Mouse (Mus musculus): Measurements from ENCODE around the gene Fam160a1.

The Fam160a1 gene

DNA sequence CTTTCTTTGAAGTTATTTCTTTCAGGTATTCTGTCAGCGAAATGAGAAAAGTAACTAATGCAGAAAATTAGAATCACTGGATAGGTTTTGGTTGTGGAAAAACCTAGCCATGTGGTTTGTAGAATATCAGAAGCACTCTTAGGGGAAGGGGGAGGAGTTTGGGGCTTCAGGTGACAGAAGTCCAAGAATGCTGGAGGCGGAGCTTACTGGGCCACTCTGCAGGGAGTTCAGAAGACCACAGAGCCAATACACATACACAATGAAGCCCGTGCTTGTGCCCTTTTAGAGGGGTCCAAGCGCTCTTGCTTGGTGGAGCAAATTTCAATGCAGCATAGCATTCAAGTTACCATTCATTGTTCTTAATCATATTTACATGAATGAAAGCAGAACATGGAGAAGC is 68.2 kb downstream of the Fam160a1 start:
- no peak for DNase-seq (ENCODE audit: low read depth, low spot score)

DNA sequence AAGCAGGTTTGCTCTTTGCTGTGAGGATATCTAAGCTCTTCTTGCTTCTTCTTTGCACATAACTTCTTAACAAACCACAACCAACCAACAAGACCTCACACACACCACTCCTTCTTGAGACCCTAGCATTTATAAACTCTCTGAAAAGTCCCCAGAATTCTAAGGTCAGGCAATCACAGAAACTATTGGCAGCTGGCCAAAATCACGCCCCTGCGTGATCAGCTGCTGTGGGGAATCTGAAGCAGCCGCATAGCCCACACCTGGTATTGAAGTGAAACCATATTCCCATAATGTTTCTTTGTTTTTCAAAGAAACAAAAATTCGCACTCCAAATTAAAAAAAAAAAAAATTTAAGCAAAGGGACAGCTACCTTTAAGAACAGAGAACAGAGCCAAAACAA is 71.0 kb downstream of the Fam160a1 start:
- DNase-seq (ENCODE audit: low read depth, low spot score): no peak

DNA sequence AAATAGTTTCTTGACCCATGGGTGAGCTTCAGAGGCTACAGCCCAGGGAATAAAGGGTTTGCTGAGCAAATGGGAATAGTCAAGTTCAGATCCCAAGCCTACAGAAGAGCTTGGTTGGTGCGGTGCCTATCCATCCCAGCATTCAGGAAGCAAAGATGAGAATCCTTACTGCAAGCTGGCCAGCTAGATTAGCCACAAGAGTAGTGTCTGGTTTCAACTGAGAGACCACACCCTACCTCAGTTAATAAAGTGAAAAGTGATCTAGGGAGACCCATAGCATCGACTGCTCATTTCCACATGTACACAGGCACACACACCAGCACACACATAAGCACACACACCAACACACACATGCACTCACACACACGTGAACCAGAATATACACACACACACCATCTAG is 75.3 kb downstream of the Fam160a1 start:
- DNase-seq (ENCODE audit: low read depth, low spot score): no peak

DNA sequence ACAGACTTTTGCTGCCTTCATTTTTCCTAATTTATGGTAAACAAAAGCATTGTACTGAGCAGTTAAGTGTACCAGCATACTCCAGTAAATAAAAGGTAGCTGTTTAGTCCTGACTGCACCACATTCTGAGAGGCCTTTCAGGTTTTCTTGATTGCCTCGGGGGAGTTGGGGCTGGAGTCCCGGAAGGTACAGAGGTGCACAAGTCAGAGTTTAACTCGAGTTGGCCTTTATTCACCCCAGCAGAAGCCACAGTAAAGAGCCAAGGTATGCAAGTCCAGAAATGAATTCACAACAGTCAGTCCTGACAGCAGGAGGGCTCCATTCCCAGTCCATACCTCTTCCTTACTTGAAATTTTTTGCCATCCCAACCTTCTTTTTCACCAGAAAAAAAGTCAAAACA is 78.5 kb downstream of the Fam160a1 start:
- no peak for DNase-seq (ENCODE audit: low read depth, low spot score)

DNA sequence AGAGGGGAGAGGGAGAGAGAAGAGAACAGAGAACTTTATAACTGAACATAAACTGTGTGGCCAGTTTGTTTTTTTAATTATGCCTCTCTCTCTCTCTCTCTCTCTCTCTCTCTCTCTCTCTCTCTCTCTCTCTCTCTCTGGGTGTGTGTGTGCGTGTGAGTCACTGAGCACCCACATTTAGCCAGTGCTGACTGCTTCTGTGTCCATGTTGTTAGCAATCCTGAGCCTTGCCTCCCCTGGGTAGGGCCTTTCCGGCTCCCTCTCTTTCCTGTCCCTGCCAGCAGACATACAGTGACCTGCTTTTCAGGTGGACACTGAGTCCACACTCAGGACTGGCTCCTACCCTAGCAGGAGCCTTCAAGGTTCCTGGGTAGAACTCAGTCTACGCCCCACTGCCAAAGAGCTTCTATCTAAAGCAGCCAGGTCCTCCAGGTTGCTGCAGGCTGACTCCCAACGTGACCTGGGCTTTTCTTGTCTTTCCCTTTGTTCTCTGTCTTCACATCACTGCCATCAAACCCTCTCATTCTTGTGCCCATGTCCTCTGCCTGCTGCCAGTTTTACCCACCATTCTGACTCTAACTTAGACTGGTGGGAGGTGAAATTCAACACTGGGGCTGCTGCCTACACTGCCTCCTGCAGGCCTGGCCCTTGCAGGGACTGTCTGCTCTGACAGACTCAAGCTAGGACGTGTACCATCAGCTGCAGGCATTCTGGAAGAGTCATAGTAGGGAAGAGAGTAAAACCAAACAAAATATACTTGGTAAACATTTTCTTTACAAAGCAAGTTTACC is 83.0 kb downstream of the Fam160a1 start:
- no peak for DNase-seq (ENCODE audit: low read depth, low spot score)

DNA sequence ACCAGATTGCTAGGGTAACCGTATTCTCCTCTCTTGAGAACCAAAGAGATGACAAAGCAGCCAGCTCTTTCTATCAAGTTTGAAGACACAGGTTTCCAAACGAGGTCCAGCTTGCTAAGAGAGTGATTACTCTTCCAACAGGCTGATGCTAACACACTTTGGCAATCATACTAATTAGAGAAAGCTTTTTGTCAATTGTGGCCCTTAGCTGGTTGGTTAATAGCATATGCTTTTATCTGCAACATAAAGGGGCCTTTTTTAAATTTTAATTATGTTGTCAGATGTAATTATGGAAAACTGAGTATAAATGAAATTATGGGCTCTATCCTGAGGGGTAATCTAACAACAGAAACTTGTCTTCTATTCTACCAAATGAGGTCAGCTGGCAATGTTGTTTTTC is 89.9 kb downstream of the Fam160a1 start:
- no peak for DNase-seq (ENCODE audit: low read depth, low spot score)

DNA sequence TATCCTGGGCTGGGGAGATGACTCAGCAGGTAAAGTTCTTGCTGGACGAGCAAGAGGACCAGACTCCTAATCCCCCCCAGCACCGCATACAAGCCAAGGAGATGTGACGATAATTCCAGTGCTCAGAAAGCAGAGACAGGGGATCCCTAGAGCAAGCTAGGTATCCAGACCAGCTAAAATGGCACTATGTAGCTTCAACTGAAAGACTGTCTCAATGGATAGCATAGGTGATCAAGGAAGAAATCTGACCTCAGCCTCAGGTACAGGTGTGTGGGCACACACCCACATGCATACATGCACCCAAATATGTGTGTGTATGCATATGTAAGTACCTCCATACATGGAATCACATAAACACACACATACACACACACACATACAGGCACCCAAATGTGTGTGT is 91.1 kb downstream of the Fam160a1 start:
- DNase-seq (ENCODE audit: low read depth, low spot score): no peak

DNA sequence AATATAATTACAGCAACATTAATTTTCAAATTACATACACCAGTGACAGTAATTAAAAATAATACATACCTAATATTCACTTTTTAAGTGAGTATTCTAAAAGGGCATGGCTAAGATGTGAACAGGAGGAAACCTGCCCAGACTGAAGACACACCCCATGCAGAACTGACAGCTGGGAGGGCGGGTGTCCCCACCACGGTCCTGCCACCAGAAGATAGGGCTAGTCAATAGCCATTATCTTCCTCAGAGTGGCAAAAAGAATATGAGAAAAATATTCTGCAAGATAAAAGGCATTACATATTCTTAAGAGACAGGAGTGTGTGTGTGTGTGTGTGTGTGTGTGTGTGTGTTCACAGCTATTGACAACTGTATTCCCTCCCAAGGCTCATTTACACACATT is 92.0 kb downstream of the Fam160a1 start:
- no peak for DNase-seq (ENCODE audit: low read depth, low spot score)

DNA sequence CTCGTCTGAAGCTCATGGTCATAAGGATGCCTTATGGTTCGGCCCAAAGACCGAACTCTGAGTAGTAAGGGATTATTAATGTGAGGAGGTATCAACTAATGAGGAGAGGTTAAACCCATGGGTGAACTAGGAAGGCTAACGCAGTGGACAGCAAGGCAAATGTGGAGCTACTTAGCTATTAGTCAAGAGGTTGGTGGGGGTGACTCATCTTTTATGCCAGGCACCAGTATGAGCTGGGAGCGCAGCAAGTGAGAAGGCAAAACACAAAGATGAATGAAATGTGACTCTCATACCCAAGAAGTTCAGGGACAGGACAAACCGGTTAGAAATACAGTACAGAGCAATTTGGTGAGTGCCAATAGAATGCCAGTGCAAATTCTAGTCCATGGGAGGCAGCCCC is 94.5 kb downstream of the Fam160a1 start:
- DNase-seq (ENCODE audit: low read depth, low spot score): no peak

DNA sequence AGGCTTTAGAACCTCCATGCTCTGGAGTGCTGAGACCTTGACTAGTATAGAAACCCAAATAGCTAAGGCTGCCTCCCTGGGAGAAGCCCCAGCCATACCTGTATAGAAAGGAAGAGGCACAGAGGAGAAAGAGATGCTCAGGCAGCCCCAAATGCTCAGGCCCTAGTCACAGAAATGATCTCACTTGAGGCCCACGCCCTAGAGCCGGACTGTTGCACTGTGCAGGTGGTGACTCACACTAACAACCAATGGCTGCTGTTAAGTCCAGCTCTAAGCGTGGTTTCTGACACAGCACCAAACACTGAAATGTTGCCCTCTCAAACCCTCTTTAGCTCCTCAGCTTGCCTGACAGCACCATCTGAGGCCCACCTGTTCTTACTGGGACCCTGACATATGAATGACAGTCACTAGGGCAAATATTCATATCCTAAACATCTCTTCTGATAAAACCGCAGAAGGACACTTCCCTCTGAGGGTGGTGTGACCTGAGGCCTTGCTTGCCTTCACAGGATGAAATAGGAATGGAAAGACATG is 101.3 kb downstream of the Fam160a1 start:
- DNase-seq (ENCODE audit: low read depth, low spot score): no peak

DNA sequence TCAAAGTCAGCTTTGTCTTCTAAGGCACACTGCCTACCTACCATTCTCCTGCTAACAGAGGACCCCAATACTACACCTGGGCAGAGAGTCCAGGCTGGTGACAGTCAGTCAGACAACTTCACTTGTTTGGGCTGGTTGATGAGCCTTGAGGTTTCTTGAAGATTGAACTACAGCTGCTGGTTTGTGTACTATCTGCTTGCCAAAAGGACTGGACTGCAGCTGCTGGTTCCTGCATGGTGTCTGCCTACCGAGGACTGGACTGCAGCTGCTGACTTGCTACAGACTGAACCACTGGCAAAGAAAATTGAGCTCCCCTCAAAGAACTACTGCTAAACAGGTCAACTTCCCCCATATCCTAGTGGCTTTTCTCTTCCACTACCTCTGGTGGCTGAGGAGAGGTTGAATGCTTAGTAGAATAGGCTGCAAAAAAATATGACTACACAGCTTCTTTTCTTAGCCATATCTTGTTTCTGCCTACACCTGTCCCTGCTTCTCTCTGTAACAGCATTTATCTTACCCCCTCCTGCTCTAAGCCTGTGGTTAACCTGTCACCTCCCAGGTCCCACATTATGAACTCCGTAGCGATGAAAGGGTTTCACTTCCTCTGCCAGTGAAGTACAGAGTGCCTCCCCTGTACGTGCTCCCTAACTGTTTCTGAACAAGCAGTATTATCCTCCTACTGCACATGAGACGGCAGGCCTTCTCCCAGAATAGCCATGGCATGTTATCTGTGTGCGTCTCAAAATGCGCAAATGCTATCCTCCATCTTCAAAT is 103.0 kb downstream of the Fam160a1 start:
- no peak for DNase-seq (ENCODE audit: low read depth, low spot score)

DNA sequence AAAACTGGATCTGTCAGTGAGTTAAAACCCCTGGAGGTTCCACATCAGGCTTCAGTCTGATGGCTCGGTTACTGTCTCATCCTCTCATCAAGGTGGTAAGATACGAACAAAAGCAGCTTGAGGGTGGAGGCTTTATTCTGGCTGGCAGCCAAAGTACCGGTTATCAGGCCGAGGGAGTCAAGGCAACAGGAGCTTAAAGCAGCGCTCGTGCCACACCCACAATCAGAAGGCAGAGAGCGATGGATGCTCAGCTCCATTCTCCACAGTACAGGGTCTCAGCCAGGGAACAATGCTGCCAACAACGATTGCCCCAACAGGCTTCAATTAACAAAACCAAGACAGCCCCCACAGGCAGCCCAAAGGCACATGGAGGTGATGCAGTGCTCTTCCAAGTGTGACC is 106.4 kb downstream of the Fam160a1 start:
- no peak for DNase-seq (ENCODE audit: low read depth, low spot score)

DNA sequence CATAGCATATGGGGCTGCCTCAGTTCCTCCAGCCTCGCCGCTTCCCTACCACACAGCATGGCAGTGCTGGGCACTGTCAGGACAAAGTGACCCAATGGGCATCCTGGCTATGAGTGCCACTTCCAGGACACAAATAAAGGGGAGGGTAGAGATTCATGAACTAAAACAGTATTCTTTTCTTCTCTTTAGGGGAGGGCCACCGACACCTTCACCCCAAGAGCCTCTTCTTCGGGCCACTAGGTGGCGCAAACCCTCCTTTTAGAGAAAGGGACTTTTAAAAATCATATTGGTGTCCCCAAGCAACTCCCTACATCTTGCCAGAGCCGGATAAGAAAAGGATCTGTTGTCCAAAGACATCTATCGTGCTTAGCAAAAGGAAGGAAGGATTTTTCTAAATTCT is 109.7 kb downstream of the Fam160a1 start:
- DNase-seq (ENCODE audit: low read depth, low spot score): peak; percentile 40

DNA sequence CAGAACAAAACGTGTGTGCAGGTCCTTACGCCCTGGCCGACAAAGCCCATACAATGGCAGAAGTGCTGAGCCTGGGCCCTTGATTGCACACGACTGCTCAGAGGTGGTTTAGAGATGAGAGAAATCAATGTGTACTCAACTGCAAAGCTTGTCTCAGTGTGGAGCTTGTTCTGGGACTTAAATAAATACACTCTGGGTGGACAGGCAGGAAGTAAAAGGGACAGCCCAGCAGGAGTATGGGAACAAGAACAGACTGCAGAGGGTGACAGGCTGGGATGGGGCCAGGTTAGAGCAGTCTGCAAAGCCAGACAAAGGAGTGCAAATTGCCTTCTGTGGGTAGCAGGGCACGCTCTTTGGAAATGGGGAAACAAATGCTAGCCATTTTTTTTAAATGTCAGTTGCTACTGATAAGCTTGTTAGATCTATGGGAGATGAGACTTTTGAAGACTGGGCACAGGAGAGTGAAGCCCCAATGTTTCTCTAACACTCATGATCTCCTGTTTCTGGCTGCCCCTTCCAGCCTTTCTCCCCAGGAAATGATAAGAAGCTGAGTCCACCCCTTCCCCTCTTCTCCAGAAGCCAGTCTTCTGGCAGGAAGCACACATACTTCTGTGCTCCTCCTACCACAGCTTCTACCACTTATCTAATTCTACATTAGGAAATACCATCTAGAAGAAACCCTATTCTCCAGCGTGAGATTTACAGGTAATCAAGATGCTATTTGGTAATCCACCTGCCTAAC is 113.8 kb downstream of the Fam160a1 start:
- DNase-seq (ENCODE audit: low read depth, low spot score): no peak

DNA sequence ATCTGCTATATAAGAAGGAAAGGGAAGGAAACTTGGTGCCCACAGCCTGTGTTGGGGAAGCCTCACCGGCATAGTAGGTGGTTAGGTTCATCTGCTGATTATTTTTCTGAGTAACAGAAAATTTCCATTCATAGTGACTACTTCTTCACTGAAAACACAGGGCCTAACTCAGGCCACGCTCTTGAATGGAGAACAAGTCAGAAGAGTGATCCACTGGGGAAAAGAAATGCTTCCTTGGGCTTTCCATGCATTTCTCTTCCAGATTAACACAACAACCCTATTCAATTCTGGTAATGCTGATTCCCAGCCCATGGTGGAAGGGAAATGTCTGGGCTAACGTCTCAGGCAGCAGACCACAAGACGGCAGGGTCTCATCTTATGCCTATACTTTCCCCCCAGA is 118.6 kb downstream of the Fam160a1 start:
- no peak for DNase-seq (ENCODE audit: low read depth, low spot score)

DNA sequence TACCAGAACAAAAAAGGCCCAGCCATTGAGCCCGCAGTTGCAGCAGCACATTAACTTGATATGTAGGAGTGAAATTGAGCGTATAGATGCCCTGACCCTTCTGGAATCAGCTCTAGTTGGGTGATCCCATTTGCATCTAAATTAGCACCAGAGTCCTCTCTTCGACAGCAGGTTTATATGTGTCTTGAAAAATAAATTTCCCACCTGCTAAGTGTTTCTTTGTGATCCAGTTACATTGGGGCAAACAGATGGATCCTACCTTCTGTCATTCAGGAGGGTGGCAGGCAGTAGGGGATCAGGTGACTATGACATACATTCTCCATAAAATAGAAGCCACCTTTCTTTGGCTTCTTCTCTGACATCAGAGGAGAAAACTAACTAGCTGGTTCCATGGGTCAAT is 122.0 kb downstream of the Fam160a1 start:
- DNase-seq (ENCODE audit: low read depth, low spot score): no peak

DNA sequence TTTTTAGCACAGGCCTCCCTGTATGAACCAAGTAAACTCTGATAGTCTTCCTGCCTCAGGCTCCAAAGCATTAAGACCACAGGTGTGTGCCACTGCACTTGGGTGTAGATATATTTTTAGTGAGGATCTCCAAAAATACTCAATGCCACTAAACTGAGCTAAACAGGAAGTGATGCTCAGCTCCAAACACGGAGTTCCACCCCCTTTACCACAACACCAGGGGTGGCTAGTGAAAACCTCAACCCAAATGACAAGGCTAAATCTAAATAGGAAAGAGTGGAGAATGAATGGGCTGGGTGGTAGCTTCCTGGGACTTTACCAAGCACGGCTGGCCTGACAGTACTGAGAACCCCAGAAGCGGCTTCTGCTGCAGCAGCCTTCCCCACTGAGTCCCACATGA is 124.1 kb downstream of the Fam160a1 start:
- no peak for DNase-seq (ENCODE audit: low read depth, low spot score)

DNA sequence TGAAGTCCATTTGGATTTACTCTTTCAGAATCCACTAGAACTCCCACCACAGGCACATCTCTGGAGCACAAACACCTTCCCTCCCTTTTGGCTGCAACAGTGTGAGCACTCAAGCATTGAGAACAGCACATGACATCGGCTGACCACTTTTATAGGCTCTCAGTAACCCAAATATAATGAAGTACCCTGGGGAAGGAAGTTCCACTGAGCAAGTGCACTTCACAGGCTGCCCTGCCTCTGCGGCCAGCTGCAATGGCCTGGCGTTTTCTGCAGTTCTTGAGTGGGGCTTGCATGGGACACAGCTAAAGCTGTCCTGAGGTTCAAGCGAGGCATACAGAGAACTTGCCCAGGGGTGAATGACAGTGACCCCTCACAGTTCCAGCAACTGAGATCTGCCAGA is 126.0 kb downstream of the Fam160a1 start:
- no peak for DNase-seq (ENCODE audit: low read depth, low spot score)

DNA sequence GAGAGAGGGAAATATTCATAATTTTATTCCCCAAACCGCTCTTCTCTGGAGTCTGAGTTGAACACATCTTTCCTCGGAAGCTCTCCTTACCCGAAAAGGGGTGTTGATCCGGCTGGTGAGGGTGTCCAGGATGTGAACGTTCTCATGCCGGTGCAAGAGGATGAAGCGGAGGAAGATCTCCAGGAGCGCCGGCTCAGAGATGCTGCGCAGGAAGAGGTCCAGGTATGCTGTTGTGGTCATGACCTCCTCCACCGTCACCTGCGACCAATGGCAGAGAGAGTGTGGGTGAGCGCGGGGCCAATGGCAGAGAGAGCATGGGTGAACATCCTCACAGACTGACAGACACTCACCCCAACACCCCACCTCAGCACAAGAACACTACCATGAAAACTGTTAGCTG is 128.8 kb downstream of the Fam160a1 start:
- DNase-seq (ENCODE audit: low read depth, low spot score): no peak

DNA sequence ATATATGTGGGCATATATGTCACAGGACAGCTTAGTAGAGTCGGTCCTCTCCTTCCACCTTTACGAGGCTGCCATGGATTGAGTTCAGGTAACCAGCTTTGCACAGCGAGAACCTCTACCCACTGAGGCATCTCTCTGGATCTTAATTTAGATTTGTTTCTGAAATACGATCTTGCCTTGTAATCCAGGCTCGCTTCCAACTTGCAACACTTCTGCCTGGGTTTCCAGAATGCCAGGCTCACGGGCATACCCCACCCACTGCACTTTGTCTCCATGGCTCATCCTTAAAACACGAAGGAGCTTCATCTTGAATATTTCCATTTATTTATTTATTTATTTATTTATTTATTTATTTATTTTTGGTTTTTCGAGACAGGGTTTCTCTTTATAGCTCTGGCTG is 131.8 kb downstream of the Fam160a1 start:
- no peak for DNase-seq (ENCODE audit: low read depth, low spot score)

DNA sequence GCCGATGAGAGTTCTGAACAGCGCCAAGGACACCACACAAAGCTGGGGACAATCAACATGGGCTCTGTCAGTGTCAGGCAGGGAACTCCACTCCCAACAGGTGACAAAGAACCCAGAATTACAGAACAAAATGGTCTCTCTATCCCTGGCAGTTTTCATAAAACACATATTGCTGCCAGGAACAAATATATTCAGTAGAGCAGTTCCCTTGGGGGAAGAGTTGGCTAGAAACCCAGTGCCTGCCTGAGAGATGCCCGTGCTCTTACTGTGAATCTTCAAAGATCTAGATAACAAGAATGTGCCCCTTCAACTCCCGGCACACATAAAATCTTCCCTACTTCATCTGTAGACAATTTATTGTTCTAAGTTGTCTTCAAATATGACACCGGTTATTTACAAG is 133.5 kb downstream of the Fam160a1 start:
- DNase-seq (ENCODE audit: low read depth, low spot score): no peak

DNA sequence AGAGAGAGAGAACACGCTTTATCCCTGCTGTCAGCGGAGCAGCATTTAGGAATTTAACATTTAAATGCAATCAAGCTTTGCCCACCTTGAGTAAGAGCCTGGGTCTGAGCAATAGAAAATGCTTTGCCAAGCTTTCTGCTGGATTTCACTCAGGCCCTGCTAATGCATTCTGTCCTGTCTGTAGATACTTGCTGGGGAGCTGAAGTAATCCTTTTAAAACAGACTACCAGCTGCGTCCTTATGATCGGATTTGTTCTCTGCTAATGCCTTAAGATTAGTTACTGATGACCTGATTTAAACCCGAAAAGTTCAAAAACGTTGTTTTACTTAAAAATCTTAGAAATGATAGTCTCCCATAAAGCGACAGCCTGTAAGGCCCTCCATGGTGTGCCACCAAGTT is 136.0 kb downstream of the Fam160a1 start:
- no peak for DNase-seq (ENCODE audit: low read depth, low spot score)

Data from telencephalon, adult 2 months (tissue).